Mouse (Mus musculus) lung, embryonic 15.5 days (tissue): Measurements from ENCODE around the gene Clcn6. TPM values are rescaled to one million over a fixed set of nuclear protein-coding genes. Genes with fewer than 3 reads are reported as not detected.

Experiments
- ATAC-seq: fragments of 200-750 bp; cut with Nextera tagmentation; 2 replicates; pipeline ENCODE4 v1.8.0; 2017; ENCODE audit warnings: moderate number of reproducible peaks, borderline replicate concordance; ENCODE audit not compliant: low FRiP score, low TSS enrichment; ENCODE audit errors: extremely low read depth
- H3K27ac ChIP-seq: fragments of 300-500 bp; sonication (generic); 2 replicates; pipeline ENCODE4 v1.5.1; 2015; ENCODE audit warnings: moderate library complexity, mild to moderate bottlenecking, inconsistent platforms
- H3K27me3 ChIP-seq: fragments of 300-500 bp; sonication (generic); 2 replicates; pipeline ENCODE4 v1.6.1; 2015; ENCODE audit warnings: inconsistent platforms
- H3K36me3 ChIP-seq: fragments of 300-500 bp; sonication (generic); 2 replicates; pipeline ENCODE4 v1.6.1; 2015; ENCODE audit warnings: inconsistent platforms
- H3K4me1 ChIP-seq: fragments of 300-500 bp; sonication (generic); 2 replicates; pipeline ENCODE4 v1.6.1; 2015; ENCODE audit warnings: inconsistent platforms
- H3K4me2 ChIP-seq: fragments of 300-500 bp; sonication (generic); 2 replicates; pipeline ENCODE4 v1.6.1; 2015; ENCODE audit warnings: inconsistent platforms, mild to moderate bottlenecking, moderate library complexity
- H3K4me3 ChIP-seq: fragments of 300-500 bp; sonication (generic); 2 replicates; pipeline ENCODE4 v1.5.1; 2015; ENCODE audit warnings: mild to moderate bottlenecking, inconsistent platforms
- H3K9ac ChIP-seq: fragments of 300-500 bp; sonication (generic); 2 replicates; pipeline ENCODE4 v1.6.1; 2015; ENCODE audit warnings: inconsistent platforms
- H3K9me3 ChIP-seq: fragments of 300-500 bp; sonication (generic); 2 replicates; pipeline ENCODE4 v1.6.1; 2016; ENCODE audit warnings: inconsistent platforms
- WGBS: fragments of 180-500 bp; shearing (Covaris S2); methylation state at CpG from one replicate; pipeline ENCODE4 v1.1.7; 2015; 5-methylcytosine and 5-hydroxymethylcytosine counted together
- polyA plus RNA-seq: library from polyadenylated mRNA; unstranded; fragments of >200 nt; fragmentation: Nextera tagmentation; extraction: Ambion mirVana; gene quantifications from 2 replicates; pipeline ENCODE4 v1.2.1, GENCODE M21; 2015

Gene Clcn6
- polyA plus RNA-seq: 4.5 and 5.0 TPM in 2 replicates

GRCm38 (mm10) chr4:148038600-148039253 is at the start of gene Clcn6, which contains the start of gene Mthfr:
Gene Clcn6, minus strand, starts transcription at chr4:148038821.
Gene Mthfr, plus strand, starts transcription at chr4:148039077.
- under 1% methylated on average over 54 of the region's 54 CpGs for WGBS
- Histone ChIP-seq H3K4me1 (peaks cover 30% of the 10 kb centered on the region), H3K9ac (peak within 1 kb of the TSS; percentile 64), H3K9me3 (no peaks in the 10 kb centered on the region), H3K4me3 (peak within 1 kb of the TSS; percentile 69), H3K4me2 (peak within 1 kb of the TSS; percentile 84), H3K27ac (peak within 1 kb of the TSS; percentile 73), H3K36me3 (peaks cover 3% of the 10 kb centered on the region; the same call in 1 of the 2 replicates), H3K27me3 (no peaks in the 10 kb centered on the region)
- peak; percentile 92 for ATAC-seq

- H3K36me3 ChIP-seq: no peaks in the 10 kb centered on the region
- ATAC-seq: peak; percentile 90
- H3K4me2 ChIP-seq: peak within 1 kb of the TSS; percentile 87
- H3K9ac ChIP-seq: peak within 1 kb of the TSS; percentile 70
- H3K9me3 ChIP-seq: no peaks in the 10 kb centered on the region
- WGBS: 6% methylated on average over 34 of the region's 34 CpGs
- peak within 1 kb of the TSS; percentile 83 for H3K4me3 ChIP-seq
- H3K27me3 ChIP-seq: no peaks in the 10 kb centered on the region
- H3K27ac ChIP-seq: peak within 1 kb of the TSS; percentile 66
- peaks cover 41% of the 10 kb centered on the region for H3K4me1 ChIP-seq
These were observed 49.4 kb upstream of the Clcn6 start, which contains the start of gene Agtrap for GRCm38 (mm10) chr4:148087907-148088527. Gene Agtrap, minus strand, starts transcription at chr4:148088031.

GRCm38 (mm10) chr4:148087091-148087906 is 48.7 kb upstream of the Clcn6 start:
- Histone ChIP-seq H3K4me1 (peaks cover 41% of the 10 kb centered on the region), H3K27me3 (no peaks in the 10 kb centered on the region), H3K27ac (peak overlapping the region; percentile 66), H3K9me3 (no peaks in the 10 kb centered on the region), H3K9ac (peak overlapping the region; percentile 70), H3K36me3 (no peaks in the 10 kb centered on the region), H3K4me2 (peak overlapping the region; percentile 87), H3K4me3 (peak overlapping the region; percentile 83)
- WGBS: 5% methylated on average over 30 of the region's 30 CpGs
- peak; percentile 67 for ATAC-seq

GRCm38 (mm10) chr4:148085907-148086305 is 47.3 kb upstream of the Clcn6 start:
- Histone ChIP-seq H3K9me3 (no peaks in the 10 kb centered on the region), H3K27ac (no peak overlapping the region), H3K4me2 (no peak overlapping the region), H3K9ac (no peak overlapping the region), H3K4me1 (peaks cover 41% of the 10 kb centered on the region), H3K27me3 (no peaks in the 10 kb centered on the region), H3K36me3 (no peaks in the 10 kb centered on the region), H3K4me3 (no peak overlapping the region)
- no peak for ATAC-seq
- WGBS: 66% methylated on average over 3 of the region's 3 CpGs

- Histone ChIP-seq H3K4me3 (no peak overlapping the region), H3K27me3 (no peaks in the 10 kb centered on the region), H3K36me3 (no peaks in the 10 kb centered on the region; the same call in 1 of the 2 replicates), H3K4me2 (no peak overlapping the region), H3K27ac (no peak overlapping the region), H3K4me1 (peaks cover 41% of the 10 kb centered on the region), H3K9ac (no peak overlapping the region), H3K9me3 (no peaks in the 10 kb centered on the region)
- ATAC-seq: no peak
- 47% methylated on average over 10 of the region's 10 CpGs for WGBS
These were observed 46.7 kb upstream of the Clcn6 start for GRCm38 (mm10) chr4:148085131-148085906.

GRCm38 (mm10) chr4:148084261-148084714 is 45.7 kb upstream of the Clcn6 start:
- ATAC-seq: no peak
- Histone ChIP-seq H3K9ac (no peak overlapping the region), H3K4me3 (no peak overlapping the region), H3K4me2 (no peak overlapping the region), H3K9me3 (no peaks in the 10 kb centered on the region), H3K27ac (no peak overlapping the region), H3K36me3 (no peaks in the 10 kb centered on the region; the same call in 1 of the 2 replicates), H3K27me3 (no peaks in the 10 kb centered on the region), H3K4me1 (peaks cover 41% of the 10 kb centered on the region)
- WGBS: 25% methylated on average over 8 of the region's 8 CpGs

GRCm38 (mm10) chr4:148083176-148083899 is 44.7 kb upstream of the Clcn6 start:
- WGBS: 46% methylated on average over 21 of the region's 21 CpGs
- Histone ChIP-seq H3K27ac (no peak overlapping the region), H3K4me3 (no peak overlapping the region), H3K4me1 (peaks cover 41% of the 10 kb centered on the region), H3K9ac (no peak overlapping the region), H3K9me3 (no peaks in the 10 kb centered on the region), H3K27me3 (no peaks in the 10 kb centered on the region), H3K4me2 (no peak overlapping the region), H3K36me3 (no peaks in the 10 kb centered on the region; the same call in 1 of the 2 replicates)
- ATAC-seq: no peak

- H3K27me3 ChIP-seq: no peaks in the 10 kb centered on the region
- H3K9me3 ChIP-seq: no peaks in the 10 kb centered on the region
- no peak for ATAC-seq
- H3K4me3 ChIP-seq: no peak overlapping the region
- H3K27ac ChIP-seq: no peak overlapping the region
- peaks cover 37% of the 10 kb centered on the region for H3K4me1 ChIP-seq
- 46% methylated on average over 12 of the region's 12 CpGs for WGBS
- H3K4me2 ChIP-seq: no peak overlapping the region
- no peaks in the 10 kb centered on the region; the same call in 1 of the 2 replicates for H3K36me3 ChIP-seq
- no peak overlapping the region for H3K9ac ChIP-seq
These were observed 43.8 kb upstream of the Clcn6 start for GRCm38 (mm10) chr4:148082257-148083044.

GRCm38 (mm10) chr4:148081201-148081600 is 42.6 kb upstream of the Clcn6 start:
- no peak for ATAC-seq
- Histone ChIP-seq H3K36me3 (no peaks in the 10 kb centered on the region; the same call in 1 of the 2 replicates), H3K27me3 (no peaks in the 10 kb centered on the region), H3K4me3 (no peak overlapping the region), H3K9ac (no peak overlapping the region), H3K27ac (no peak overlapping the region), H3K4me2 (no peak overlapping the region), H3K4me1 (peaks cover 26% of the 10 kb centered on the region), H3K9me3 (no peaks in the 10 kb centered on the region)
- WGBS: 91% methylated on average over 10 of the region's 10 CpGs

GRCm38 (mm10) chr4:148080597-148080973 is 42.0 kb upstream of the Clcn6 start:
- Histone ChIP-seq H3K36me3 (no peaks in the 10 kb centered on the region; the same call in 1 of the 2 replicates), H3K9ac (no peak overlapping the region), H3K27ac (no peak overlapping the region), H3K4me1 (peaks cover 21% of the 10 kb centered on the region), H3K9me3 (no peaks in the 10 kb centered on the region), H3K4me2 (no peak overlapping the region), H3K27me3 (no peaks in the 10 kb centered on the region), H3K4me3 (no peak overlapping the region)
- WGBS: 81% methylated on average over 1 of the region's 1 CpGs
- no peak for ATAC-seq
